Mouse (Mus musculus): Measurements from ENCODE around the gene Vkorc1l1.

DNA sequence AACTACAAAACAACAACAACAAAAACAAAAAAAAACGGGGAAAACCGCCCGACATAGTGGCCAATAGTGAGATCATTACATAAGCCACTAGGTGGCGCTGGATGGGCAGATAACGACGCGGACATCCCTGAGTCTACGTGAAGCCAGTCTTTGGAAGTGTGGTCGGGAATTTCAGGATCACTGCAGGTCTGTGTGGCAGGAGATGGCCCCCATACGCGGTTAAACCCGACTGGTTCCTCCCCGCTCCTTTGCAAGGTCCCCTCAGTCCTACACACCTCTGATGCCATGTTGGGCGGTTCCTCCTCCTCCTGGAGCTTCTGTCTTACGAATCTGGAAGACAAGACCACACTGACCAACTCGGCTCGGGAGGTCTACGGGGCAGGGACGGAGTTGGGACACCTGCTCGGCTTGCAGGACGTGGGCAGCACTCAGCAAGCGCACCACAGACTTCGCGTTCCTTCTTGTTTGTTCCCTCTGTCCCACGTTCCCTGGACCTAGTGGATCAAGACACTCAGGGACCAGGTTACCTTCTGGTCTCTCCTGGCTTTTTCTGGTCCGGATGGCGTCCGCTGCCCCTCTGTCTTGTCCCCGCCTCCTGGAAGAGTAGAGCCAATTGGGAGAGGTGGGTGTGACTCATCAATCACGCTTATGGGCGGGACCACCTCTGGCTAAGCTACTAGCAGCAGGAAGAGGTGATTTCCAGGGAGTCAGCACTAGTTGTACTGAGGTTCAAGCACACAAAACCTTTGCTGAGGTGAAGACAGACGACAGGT is 82.2 kb downstream of the Vkorc1l1 start:
- TF ChIP-seq POLR2A (IDR thresholded peaks at IDR 0.05; ENCODE audit: extremely low read depth, insufficient read depth, low read length) (peak; percentile 92), CTCF (IDR thresholded peaks at IDR 0.05; ENCODE audit: low read depth, low read length) (peak; percentile 78)
